Mouse (Mus musculus) stomach, postnatal 0 days (tissue): ENCODE measurements around the gene Ctps2.

Source experiments
- CTCF ChIP-seq: IDR thresholded peaks from 2 replicates; pipeline ENCODE4 v1.5.1; 2016; ENCODE audit warnings: antibody characterized with exemption, low read depth, mild to moderate bottlenecking, moderate library complexity
- EP300 ChIP-seq: optimal IDR thresholded peaks from 2 replicates; pipeline ENCODE3; 2016; ENCODE audit warnings: antibody characterized with exemption

GRCm38 (mm10) chrX:162902040-162902734 lies 1.1 kb downstream of the Ctps2 start:
- TF ChIP-seq CTCF: no peak
- TF ChIP-seq EP300: no peak
